Mouse (Mus musculus): ENCODE measurements at regions not wholly inside any gene's neighbourhood (a gene's known extent, or its start where the extent isn't known, plus 50 kb on each side); places are given as distances from the start of the nearest gene placed in this dataset.

DNA sequence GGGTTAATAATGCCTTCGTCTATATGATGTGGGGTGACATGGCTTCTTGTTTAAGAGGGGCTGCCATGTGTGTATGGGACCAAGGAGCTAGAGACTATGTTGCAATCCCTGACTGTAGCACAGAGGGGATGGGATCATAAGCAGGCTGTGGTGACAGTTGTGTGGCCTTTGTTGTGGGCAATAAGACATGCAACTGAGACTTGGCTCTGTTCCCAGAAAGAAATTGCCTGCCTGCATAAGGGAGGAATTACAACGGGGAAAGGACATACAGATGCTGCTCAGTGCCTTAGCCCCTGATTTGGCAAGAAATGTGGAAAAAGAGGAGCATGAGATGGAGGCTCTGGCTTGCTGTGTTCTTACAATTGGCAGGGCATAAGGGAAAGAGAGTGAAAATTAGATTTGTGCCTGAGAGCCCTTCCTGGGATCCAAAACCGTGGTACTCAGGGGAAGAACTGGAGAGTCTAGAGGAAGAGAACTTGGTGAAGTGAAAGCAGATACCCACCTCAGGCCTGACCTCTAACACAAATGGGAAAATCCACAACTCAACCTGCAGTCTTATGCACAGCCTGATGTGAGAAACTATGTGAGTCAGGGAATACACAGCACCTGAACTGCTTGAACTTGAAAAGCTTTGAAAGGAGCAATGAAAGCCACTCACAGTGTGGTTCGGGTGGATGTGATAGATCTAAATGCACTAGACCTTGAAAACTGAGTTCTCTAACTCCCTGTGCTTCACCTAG is 271.9 kb downstream of the 4930544G11Rik start:
- DNase-seq (ENCODE audit: extremely low read depth, insufficient read length, low spot score), result no peak

DNA sequence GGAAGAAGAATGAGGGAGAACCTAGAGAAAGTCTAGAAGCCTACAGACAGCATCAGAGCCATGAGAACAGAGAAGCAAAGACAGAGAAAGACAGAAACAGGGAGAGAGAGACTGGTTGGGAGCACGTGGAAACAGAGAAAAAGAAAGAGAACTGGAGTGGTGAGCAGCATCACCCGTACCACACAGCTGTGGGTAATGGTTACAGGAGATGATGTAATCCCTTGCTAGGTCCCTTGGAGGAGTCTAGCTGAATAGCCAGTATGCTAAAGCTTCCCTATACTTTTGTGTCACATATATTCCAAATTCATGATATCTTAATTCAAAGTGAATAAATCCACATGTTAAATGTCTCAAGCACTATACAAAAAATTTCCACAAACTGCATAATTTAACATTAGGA is 284.0 kb downstream of the 4930544G11Rik start:
- DNase-seq (ENCODE audit: extremely low read depth, insufficient read length, low spot score), result no peak

DNA sequence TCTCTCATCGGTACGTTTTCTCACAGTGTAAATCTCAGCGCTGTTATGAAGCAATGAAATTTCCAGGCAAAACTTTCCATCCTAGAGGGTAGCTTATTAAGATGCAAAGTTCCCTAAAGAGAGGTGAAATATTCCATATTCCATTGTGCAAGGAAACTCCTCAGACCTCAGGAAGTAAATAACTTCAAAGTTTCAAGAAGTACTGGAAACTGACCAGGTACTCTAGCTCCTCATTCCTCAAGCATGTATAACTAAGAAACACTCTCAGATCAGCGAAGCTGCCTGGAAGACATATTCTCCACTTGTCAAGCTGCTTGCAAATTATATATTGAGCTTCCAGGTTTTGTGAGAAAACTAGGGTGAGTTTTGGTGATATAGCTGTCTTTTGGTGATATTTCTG is 279.8 kb upstream of the Mad2l1 start:
- DNase-seq (ENCODE audit: extremely low read depth, insufficient read length, low spot score), result no peak

DNA sequence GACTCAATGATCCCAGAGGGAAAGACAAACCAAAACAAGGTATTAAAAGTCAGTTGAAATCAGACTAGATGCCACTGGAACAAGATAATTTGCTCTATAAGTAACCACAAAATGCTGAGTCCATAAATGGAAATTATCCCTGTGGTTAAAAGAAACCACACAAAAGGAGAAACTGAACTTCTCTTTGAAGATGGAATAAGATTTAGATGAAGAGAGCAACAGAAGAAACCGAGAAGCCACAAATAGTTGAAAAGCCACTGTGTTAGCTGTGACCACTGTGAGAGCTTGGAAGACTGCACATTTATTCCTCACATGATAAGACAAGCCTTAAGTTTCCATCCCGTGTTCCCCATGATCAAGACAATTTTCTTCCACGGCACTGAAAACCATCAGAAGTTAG is 271.8 kb upstream of the Mad2l1 start:
- DNase-seq (ENCODE audit: extremely low read depth, insufficient read length, low spot score), result no peak

DNA sequence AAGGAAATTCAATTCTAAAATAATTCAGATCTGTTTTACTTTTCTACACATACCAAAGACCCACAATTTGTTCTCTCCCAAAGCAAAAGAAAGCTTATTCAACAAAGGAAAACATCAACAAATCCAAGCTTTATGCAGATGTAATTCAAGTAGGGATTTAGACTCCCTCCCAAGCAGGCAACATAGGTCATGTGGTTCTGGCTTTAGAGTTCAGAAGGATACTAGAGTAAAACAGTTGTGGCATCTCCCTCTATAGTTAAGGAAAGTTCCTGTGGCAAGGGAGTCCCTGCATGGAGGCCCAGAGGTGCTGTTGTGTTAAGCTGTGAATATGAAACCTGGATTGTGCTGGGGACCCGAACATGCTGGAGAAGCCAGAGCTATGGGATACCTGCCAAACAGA is 271.3 kb upstream of the Mad2l1 start:
- DNase-seq (ENCODE audit: extremely low read depth, insufficient read length, low spot score), result no peak

DNA sequence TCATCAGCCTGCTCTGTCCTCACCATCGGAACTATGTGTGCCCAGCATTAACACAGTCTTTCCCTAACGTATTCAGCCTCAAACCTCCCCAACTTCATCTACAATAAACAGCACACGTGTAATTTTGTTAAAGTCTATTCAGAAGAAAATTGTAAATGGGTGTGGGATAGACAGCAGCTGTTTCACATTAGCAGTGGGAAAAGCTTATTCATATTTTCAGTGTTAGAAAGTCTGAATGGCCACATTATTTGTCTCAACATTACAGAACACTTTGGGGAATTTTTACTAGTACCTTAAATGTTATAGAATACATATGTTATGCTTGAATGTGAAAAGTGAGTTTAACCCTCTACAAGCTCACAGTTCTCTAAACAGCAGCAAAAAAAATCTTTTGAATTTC is 266.8 kb upstream of the Mad2l1 start:
- no peak for DNase-seq (ENCODE audit: extremely low read depth, insufficient read length, low spot score)

DNA sequence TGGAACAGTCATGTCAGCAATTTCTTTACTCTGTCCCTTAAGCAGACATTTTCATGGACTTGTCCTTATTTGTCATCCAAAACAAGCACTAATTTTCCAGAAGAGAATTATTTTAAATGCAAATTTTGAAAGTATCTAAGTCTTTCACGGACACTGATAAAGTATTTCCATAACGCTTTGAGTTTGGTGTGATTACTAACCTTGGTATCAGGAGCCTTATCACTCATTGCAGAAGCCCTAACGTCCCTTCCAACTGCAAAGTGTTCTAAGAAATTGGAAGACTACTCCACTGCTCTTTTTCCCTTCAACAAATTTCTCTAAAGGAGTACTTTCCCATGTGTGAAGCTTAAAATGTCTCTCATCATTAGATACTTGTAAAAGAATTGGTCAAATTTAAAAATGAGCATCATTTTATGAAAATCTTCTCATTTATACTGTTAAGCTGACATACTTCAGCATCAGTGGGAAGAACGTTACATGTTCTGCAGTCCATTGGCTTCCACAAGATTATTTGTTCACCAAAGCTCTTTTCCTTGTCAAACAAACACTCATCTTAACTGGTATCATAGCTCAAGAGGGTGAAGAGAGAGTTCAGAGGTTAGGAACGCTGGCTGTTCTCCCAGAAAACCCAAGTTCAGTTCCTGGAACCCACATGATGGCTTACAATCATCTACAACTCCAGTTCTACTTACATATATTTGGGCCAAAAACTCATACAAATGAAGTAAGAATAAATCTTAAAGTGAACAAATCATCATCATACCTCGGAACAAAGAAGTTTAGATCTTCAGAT is 263.6 kb upstream of the Mad2l1 start:
- DNase-seq (ENCODE audit: extremely low read depth, insufficient read length, low spot score), result no peak

DNA sequence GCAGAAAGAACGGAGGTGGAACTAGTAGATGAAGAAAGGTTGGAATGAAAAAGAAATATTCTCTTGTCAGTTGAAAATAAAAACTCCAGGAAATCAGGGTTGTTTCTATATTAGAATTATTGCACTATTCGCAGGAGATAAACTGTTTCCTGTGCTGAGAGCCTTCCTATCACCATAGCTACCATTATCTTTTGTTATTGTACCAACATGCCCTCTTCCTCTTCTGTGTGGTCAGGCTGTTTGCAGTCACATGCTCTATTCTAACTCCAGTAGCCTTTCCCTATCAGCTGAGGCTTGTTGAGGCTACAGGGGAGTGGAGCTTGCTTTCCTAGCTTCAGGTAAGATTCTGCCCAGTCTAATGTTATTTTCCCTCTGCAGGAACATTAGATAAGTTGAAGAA is 263.0 kb upstream of the Mad2l1 start:
- DNase-seq (ENCODE audit: extremely low read depth, insufficient read length, low spot score), result no peak

DNA sequence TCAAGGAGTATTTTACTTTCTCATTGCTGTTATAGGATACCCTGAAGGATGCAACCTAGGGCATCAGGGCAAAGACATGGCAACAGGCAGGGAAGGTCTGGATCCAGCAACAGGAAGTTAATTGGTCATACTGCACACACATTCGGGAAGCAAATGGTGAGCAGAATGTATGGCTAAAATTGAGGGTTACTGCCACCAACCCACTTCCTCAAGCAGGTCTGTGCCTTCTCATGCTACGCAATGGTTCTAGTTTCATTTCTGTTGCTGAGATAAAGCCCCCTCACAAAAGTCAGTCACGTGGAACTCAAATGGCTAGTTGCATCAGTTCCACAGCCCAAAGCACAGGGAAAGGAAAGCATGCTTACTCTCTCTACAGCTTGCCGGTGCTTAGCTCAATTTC is 260.5 kb upstream of the Mad2l1 start:
- no peak for DNase-seq (ENCODE audit: extremely low read depth, insufficient read length, low spot score)

DNA sequence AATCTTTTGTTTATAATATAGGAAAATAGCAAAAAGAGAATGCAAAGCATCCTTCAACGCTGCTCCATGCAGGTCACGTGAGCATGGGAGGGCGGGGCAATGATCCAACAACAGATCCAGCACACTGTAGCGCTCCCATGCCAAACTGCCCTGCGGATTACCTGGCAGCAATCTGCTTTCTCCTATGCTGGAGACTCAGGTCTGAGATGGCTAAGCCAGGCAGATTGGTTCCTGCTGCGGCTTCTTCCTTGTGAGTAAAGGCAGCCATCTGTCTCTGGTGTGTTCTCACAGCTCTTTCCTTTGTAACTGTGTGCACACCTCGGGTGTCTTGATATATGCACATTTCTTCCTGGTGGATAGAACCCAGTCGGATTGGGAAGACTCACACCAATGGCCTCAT is 254.5 kb upstream of the Mad2l1 start:
- no peak for DNase-seq (ENCODE audit: extremely low read depth, insufficient read length, low spot score)

DNA sequence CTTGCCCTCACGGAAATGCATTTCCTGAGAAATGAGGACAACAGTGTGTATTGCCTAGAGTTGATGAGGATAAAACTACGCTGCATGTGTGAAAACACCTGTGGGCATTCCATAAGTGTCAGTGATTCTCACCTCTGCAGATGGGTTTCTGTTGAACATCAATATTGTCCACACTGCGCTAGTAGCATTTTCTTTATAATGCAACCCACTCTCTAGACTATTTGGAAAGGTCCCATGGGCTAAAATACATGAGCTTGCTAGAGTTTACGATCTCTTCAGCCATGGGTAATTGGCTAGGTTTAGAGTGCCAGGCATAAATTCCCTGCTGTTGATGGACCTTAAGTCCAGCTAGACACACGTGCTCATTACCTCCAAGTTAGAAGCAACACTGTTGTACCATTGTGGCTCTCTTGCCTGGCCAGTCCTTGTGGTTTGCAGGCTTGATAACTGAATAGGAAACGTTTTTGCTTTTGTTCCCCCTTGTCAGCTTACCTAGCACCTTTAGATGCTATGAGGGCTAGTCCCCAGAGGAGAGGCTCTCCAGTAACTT is 252.5 kb upstream of the Mad2l1 start:
- no peak for DNase-seq (ENCODE audit: extremely low read depth, insufficient read length, low spot score)

DNA sequence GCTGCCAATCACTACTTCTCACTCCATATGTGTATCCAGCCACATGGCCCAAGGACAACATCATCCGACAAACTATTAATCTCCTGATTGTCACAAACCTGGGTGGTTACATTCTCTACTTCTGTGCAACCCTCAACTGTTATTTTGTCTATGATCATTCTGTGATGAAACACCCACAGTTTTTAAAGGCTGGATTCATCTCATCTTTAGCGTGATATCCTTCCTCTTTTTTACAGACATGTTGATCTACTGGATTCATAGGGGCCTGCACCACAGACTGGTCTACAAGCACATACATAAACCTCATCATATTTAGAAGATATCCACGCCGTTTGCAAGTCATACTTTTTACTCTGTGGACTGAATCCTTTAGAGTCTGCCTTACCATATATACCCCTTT is 251.7 kb upstream of the Mad2l1 start:
- DNase-seq (ENCODE audit: extremely low read depth, insufficient read length, low spot score), result no peak

DNA sequence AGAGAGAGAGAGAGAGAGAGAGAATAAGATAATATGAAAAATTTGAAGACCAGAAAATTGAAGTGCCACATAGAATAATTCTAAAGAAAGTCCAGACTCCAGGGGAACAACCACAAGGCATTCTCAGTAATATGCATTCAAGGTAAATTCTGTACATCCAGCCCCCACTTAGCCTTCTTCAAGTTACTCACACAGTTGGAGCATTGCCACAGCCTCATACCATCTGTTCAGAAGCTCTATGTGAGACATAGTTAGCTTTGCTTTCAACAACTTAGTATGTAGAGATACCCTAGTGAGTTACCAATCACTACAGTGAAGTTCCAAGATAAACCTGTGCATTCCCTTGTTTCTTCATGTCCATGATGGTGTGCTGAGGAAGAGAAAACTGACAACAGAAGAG is 247.6 kb upstream of the Mad2l1 start:
- no peak for DNase-seq (ENCODE audit: extremely low read depth, insufficient read length, low spot score)

DNA sequence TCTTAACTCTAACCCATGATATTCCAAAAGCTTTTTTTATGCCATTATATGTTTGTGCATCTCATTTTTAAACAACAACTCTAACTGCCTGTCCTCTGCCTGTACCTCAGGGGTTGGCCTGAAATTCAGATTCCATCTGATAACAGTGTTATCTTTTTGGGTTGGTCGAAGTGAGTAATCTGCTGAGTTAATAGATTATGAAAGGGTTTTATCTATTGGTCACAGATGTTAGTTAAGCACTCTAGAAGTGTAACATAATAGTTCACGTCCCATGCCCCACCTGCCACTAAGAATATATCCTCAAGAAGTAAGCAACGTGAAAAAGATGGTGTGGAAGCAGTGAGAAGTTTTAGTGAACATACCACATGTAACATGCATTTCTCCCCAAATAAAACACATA is 246.0 kb upstream of the Mad2l1 start:
- no peak for DNase-seq (ENCODE audit: extremely low read depth, insufficient read length, low spot score)

DNA sequence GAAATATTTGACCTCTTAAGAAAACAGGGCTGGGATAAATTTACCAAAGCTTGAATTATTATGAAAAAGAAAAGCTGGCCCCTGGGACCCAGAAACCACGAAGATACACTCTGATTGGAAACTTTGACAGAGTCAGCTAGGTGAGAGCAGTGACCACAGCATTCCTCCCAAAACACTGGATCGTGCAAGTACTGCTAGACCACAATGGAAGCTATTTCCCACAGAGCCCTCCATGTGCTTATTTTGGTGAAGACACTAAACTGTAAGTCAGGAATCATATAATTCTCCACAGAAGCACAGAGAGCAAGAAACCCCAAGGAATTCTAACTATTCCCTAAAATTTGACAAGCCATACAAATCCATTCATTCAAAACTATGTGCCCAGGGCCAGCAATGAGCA is 243.6 kb upstream of the Mad2l1 start:
- DNase-seq (ENCODE audit: extremely low read depth, insufficient read length, low spot score), result no peak

DNA sequence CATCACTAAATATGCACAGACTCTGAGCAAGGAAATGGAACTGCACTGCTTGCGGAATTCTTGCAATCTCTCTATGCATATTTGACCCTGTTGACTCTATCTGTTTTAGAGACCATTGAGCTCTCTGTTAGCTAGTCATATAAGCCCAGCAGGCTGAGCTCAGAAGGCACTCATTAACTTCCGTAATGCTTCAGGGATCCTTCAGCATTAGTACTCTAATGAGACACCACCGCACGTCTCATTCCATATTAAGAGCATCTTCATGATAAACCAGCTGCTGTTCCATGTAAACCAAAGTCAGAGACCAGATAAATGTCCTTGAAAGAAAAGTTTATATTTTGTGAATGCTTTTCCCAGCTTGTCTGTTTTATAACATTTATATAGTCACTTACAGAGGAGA is 237.1 kb upstream of the Mad2l1 start:
- no peak for DNase-seq (ENCODE audit: extremely low read depth, insufficient read length, low spot score)

DNA sequence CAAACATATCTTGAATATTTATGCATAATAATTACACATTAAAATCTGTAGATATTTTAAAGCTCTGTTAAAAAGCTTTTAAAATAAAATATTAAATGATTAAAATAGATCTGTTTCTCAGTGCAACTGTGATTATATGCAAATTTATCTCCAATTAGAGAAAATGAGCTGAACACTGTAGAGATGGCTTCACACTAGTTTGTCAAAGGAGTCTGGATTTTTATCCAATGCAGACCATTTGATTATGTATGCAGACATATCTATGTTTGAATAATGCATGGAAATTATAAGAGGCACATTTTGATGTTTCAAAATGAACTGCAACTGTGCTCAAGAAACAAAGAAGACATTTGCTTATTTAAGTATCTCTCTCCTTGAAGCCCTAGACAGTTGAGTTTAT is 235.0 kb upstream of the Mad2l1 start:
- no peak for DNase-seq (ENCODE audit: extremely low read depth, insufficient read length, low spot score)

DNA sequence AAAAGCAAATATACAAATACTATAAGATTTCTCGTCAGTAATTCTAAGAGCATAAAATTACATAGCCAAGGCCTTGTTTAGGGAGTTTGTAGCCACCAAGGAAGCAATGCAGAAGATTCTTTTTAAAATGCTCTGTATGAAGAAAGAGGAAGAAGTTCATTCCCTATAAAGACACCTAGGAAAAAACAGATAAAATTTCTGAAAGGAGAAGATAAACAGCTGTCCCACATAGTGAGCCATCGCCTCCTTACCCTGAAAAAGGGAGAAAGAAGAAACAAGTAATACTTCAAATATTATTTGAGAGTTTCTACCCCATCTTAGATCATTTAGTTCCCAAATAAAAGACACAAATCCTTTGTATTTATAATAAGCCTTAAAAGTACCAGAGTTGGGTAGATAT is 190.3 kb upstream of the Mad2l1 start:
- DNase-seq (ENCODE audit: extremely low read depth, insufficient read length, low spot score), result no peak

DNA sequence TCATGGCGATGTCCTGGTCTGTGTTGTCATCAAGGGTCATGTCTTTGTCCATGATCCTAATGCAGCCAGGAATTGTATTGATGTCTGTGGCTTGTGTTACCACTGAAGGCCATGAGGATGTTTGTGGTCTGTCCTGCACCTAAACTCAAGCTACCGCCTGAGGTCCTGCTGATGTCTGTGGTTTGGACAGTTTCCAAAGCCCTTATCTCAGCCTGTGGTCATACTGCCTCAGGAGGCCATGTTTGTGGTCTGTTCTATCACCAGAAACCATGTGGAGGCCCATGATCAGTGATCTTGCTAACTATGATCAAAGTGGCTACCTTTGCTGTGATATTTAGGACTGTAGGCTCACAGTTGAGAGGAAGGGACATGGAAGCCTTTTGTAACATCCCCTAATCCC is 187.8 kb upstream of the Mad2l1 start:
- DNase-seq (ENCODE audit: extremely low read depth, insufficient read length, low spot score), result no peak

DNA sequence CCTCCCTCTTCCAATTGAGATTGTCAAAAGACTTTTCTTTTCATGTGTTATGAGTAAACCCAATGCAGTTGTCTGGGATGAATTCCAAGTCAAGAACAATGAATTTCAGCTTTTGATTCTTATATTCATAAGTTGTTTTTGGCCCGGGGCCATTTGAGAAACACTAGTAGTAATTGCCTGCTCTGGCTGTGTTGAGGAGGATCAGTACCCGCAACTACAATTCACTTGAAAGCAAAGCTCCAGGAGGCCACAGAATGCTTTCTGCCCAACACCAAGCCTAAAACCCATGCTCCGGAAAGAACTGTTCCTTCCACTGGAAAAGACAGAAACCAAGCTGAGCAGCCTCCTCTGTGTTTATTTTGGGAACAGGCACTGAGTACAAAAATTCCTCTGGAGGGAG is 174.1 kb upstream of the Mad2l1 start:
- no peak for DNase-seq (ENCODE audit: extremely low read depth, insufficient read length, low spot score)

DNA sequence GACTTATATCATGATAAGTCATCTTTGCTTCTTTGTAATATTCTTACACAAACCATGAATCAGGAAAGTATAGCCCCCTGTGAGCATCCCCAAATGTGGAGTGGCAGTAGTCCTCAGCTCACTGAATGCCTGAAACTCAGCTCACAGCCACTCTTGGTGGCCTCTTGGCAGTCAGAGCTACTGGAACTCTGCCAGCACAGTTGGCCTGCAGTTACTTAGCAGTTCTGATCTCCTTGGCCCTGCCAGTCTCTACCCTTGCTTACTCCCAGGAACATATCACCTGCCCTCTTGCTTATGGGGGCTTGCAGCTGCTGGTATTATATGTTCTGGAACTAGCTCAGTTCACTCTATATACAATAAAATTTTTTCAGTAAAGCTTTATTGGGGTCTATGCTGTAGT is 167.9 kb upstream of the Mad2l1 start:
- DNase-seq (ENCODE audit: extremely low read depth, insufficient read length, low spot score), result no peak

DNA sequence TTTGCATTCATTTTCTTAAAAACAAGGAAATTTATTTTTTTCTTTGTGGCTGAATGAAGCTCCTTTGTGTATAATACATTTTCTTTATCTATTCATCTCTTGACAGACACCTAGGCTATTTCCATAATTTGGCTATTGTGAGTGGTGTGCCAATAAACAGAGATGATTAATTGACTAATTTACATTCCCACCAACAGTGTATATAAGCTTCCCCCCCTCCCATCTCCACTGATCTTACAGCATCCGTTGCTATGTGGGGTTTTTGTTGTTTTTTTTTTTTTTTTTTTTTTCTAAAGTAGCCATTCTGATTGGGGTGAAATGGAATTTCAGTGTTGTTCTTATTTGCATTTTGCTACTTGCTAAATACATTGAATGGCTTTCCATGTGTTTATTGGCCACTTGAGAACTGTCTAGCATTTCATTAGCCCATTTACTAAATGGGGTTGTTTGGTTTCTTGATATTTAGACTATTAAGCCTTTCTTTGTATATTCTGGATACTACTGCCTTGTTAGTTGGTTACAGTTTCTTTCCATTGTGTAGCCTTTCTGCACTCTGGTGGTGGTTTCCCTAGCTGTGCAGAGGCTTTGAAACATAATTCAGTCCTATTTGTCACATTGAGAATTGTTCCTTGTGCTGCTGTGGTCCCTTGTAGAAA is 153.8 kb upstream of the Mad2l1 start:
- no peak for DNase-seq (ENCODE audit: extremely low read depth, insufficient read length, low spot score)

Measured in 3134 (cell line).